Mouse (Mus musculus): ENCODE results near the gene Pacsin1. TPM values are rescaled to one million over a fixed set of nuclear protein-coding genes. Genes with fewer than 3 reads are reported as not detected.

The Pacsin1 gene
- total and polyA plus RNA-seq, 2 experiments from 2014 or later = 50.3 to 85.2 TPM

GRCm38 (mm10) chr17:27740961-27741360, 85.7 kb downstream of the Pacsin1 start:
- H3K36me3 ChIP-seq (ENCODE audit: insufficient read depth, low read length) = no peaks in the 10 kb centered on the region
- 91% methylated on average over 6 of the region's 6 CpGs for WGBS
- ATAC-seq (ENCODE audit: low FRiP score) (no peak), DNase-seq (ENCODE audit: low spot score) (no peak)
- H3K4me1 ChIP-seq (ENCODE audit: insufficient read depth, low read length) = no peaks in the 10 kb centered on the region
- H3K27ac ChIP-seq (ENCODE audit: low read depth, low read length) = no peak overlapping the region
- H3K9ac ChIP-seq (replicated peaks; ENCODE audit: low read length, poor library complexity, severe bottlenecking) = no peak overlapping the region
- no peak for TF ChIP-seq CTCF (IDR thresholded peaks at IDR 0.05)
- H3K9me3 ChIP-seq (ENCODE audit: low read length) = no peaks in the 10 kb centered on the region
- H3K27me3 ChIP-seq (ENCODE audit: insufficient read depth, low read length) = no peaks in the 10 kb centered on the region
- no peak overlapping the region for H3K4me3 ChIP-seq (ENCODE audit: low read depth, low read length)
- H3K4me2 ChIP-seq (ENCODE audit: low read depth, low read length, poor library complexity, severe bottlenecking) = no peak overlapping the region

GRCm38 (mm10) chr17:27746446-27746845, 91.1 kb downstream of the Pacsin1 start:
- H3K27ac ChIP-seq (ENCODE audit: low read depth, low read length) = peak overlapping the region; percentile 26; the same call in 1 of the 2 replicates
- no peak for TF ChIP-seq CTCF (IDR thresholded peaks at IDR 0.05)
- no peak overlapping the region for H3K9ac ChIP-seq (replicated peaks; ENCODE audit: low read length, poor library complexity, severe bottlenecking)
- no peaks in the 10 kb centered on the region for H3K9me3 ChIP-seq (ENCODE audit: low read length)
- H3K4me3 ChIP-seq (ENCODE audit: low read depth, low read length) = no peak overlapping the region
- DNase-seq (ENCODE audit: low spot score) (no peak), ATAC-seq (ENCODE audit: low FRiP score) (0 out of 2 replicates have a peak, but pooled peaks have one; percentile 28)
- H3K4me2 ChIP-seq (ENCODE audit: low read depth, low read length, poor library complexity, severe bottlenecking) = no peak overlapping the region
- no peaks in the 10 kb centered on the region for H3K4me1 ChIP-seq (ENCODE audit: insufficient read depth, low read length)
- H3K36me3 ChIP-seq (ENCODE audit: insufficient read depth, low read length) = no peaks in the 10 kb centered on the region
- WGBS = 47% methylated on average over 4 of the region's 4 CpGs
- H3K27me3 ChIP-seq (ENCODE audit: insufficient read depth, low read length) = no peaks in the 10 kb centered on the region

- no peak for TF ChIP-seq CTCF (IDR thresholded peaks at IDR 0.05)
- 94% methylated on average over 2 of the region's 2 CpGs for WGBS
- no peak overlapping the region for H3K9ac ChIP-seq (replicated peaks; ENCODE audit: low read length, poor library complexity, severe bottlenecking)
- H3K4me2 ChIP-seq (ENCODE audit: low read depth, low read length, poor library complexity, severe bottlenecking) = no peak overlapping the region
- 0 out of 2 replicates have a peak, but pooled peaks cover 5% of the 10 kb centered on the region for H3K36me3 ChIP-seq (ENCODE audit: insufficient read depth, low read length)
- ATAC-seq (ENCODE audit: low FRiP score) (no peak), DNase-seq (ENCODE audit: low spot score) (no peak)
- no peak overlapping the region for H3K27ac ChIP-seq (ENCODE audit: low read depth, low read length)
- H3K27me3 ChIP-seq (ENCODE audit: insufficient read depth, low read length) = no peaks in the 10 kb centered on the region
- H3K9me3 ChIP-seq (ENCODE audit: low read length) = no peaks in the 10 kb centered on the region
- no peaks in the 10 kb centered on the region for H3K4me1 ChIP-seq (ENCODE audit: insufficient read depth, low read length)
- H3K4me3 ChIP-seq (ENCODE audit: low read depth, low read length) = no peak overlapping the region
Observed at GRCm38 (mm10) chr17:27748123-27748522, 92.8 kb downstream of the Pacsin1 start.

- Histone ChIP-seq H3K9ac (replicated peaks; ENCODE audit: low read length, poor library complexity, severe bottlenecking) (no peak overlapping the region), H3K27ac (ENCODE audit: low read depth, low read length) (no peak overlapping the region), H3K4me3 (ENCODE audit: low read depth, low read length) (no peak overlapping the region), H3K4me2 (ENCODE audit: low read depth, low read length, poor library complexity, severe bottlenecking) (no peak overlapping the region), H3K9me3 (ENCODE audit: low read length) (no peaks in the 10 kb centered on the region), H3K27me3 (ENCODE audit: insufficient read depth, low read length) (no peaks in the 10 kb centered on the region), H3K4me1 (ENCODE audit: insufficient read depth, low read length) (no peaks in the 10 kb centered on the region), H3K36me3 (ENCODE audit: insufficient read depth, low read length) (peaks cover 6% of the 10 kb centered on the region; the same call in 1 of the 2 replicates)
- 92% methylated on average over 6 of the region's 6 CpGs for WGBS
- DNase-seq (ENCODE audit: low spot score) (no peak), ATAC-seq (ENCODE audit: low FRiP score) (no peak)
- TF ChIP-seq CTCF (IDR thresholded peaks at IDR 0.05) = no peak
Observed at GRCm38 (mm10) chr17:27750451-27750942, 95.2 kb downstream of the Pacsin1 start.

- 92% methylated on average over 8 of the region's 8 CpGs for WGBS
- Histone ChIP-seq H3K27me3 (ENCODE audit: insufficient read depth, low read length) (no peaks in the 10 kb centered on the region), H3K27ac (ENCODE audit: low read depth, low read length) (no peak overlapping the region), H3K4me3 (ENCODE audit: low read depth, low read length) (no peak overlapping the region), H3K9me3 (ENCODE audit: low read length) (no peaks in the 10 kb centered on the region), H3K36me3 (ENCODE audit: insufficient read depth, low read length) (peaks cover 11% of the 10 kb centered on the region; the same call in 1 of the 2 replicates), H3K4me2 (ENCODE audit: low read depth, low read length, poor library complexity, severe bottlenecking) (no peak overlapping the region), H3K4me1 (ENCODE audit: insufficient read depth, low read length) (no peaks in the 10 kb centered on the region), H3K9ac (replicated peaks; ENCODE audit: low read length, poor library complexity, severe bottlenecking) (no peak overlapping the region)
- no peak for TF ChIP-seq CTCF (IDR thresholded peaks at IDR 0.05)
- DNase-seq (ENCODE audit: low spot score) = no peak
- no peak for ATAC-seq (ENCODE audit: low FRiP score)
Observed at GRCm38 (mm10) chr17:27751314-27752202, 96.2 kb downstream of the Pacsin1 start.

GRCm38 (mm10) chr17:27760169-27760568, 104.9 kb downstream of the Pacsin1 start:
- TF ChIP-seq CTCF (IDR thresholded peaks at IDR 0.05) = no peak
- Histone ChIP-seq H3K27ac (ENCODE audit: low read depth, low read length) (no peak overlapping the region), H3K9ac (replicated peaks; ENCODE audit: low read length, poor library complexity, severe bottlenecking) (no peak overlapping the region), H3K9me3 (ENCODE audit: low read length) (peaks cover 3% of the 10 kb centered on the region; the same call in 1 of the 2 replicates), H3K36me3 (ENCODE audit: insufficient read depth, low read length) (peaks cover 12% of the 10 kb centered on the region), H3K27me3 (ENCODE audit: insufficient read depth, low read length) (no peaks in the 10 kb centered on the region), H3K4me2 (ENCODE audit: low read depth, low read length, poor library complexity, severe bottlenecking) (no peak overlapping the region), H3K4me1 (ENCODE audit: insufficient read depth, low read length) (no peaks in the 10 kb centered on the region), H3K4me3 (ENCODE audit: low read depth, low read length) (no peak overlapping the region)
- DNase-seq (ENCODE audit: low spot score) = no peak
- WGBS = 79% methylated on average over 6 of the region's 6 CpGs
- no peak for ATAC-seq (ENCODE audit: low FRiP score)

Other genes starting within 250 kb of the Pacsin1 start
- 37.6 and 54.0 TPM in 2 replicates for gene Grm4, start 134.1 kb upstream of the Pacsin1 start, total RNA-seq (2014; rRNA removed)
- gene Grm4, start 134.1 kb upstream of the Pacsin1 start, polyA plus RNA-seq (2015; fragmentation: Nextera tagmentation; extraction: Ambion mirVana) = 11.1 and 12.5 TPM in 2 replicates
- gene Hmga1, start 99.0 kb upstream of the Pacsin1 start, total RNA-seq (2014; rRNA removed) = 135 and 138 TPM in 2 replicates
- gene Hmga1, start 99.0 kb upstream of the Pacsin1 start, polyA plus RNA-seq (2015; fragmentation: Nextera tagmentation; extraction: Ambion mirVana) = 144 and 154 TPM in 2 replicates
- gene AI413582, start 89.8 kb upstream of the Pacsin1 start, total RNA-seq (2014; rRNA removed) = 70.2 and 80.2 TPM in 2 replicates
- 88.8 and 113 TPM in 2 replicates for gene AI413582, start 89.8 kb upstream of the Pacsin1 start, polyA plus RNA-seq (2015; fragmentation: Nextera tagmentation; extraction: Ambion mirVana)
- 280 and 286 TPM in 2 replicates for gene Nudt3, start 32.0 kb upstream of the Pacsin1 start, total RNA-seq (2014; rRNA removed)
- gene Nudt3, start 32.0 kb upstream of the Pacsin1 start, polyA plus RNA-seq (2015; fragmentation: Nextera tagmentation; extraction: Ambion mirVana) = 203 and 211 TPM in 2 replicates
- gene RPS10-NUDT3, start 20.3 kb upstream of the Pacsin1 start, total RNA-seq (2014; rRNA removed) = not detected in 2 replicates
- gene RPS10-NUDT3, start 20.3 kb upstream of the Pacsin1 start, polyA plus RNA-seq (2015; fragmentation: Nextera tagmentation; extraction: Ambion mirVana) = not detected in 2 replicates
- 1,349 and 1,717 TPM in 2 replicates for gene Rps10, start 18.8 kb upstream of the Pacsin1 start, total RNA-seq (2014; rRNA removed)
- gene Rps10, start 18.8 kb upstream of the Pacsin1 start, polyA plus RNA-seq (2015; fragmentation: Nextera tagmentation; extraction: Ambion mirVana) = 447 and 461 TPM in 2 replicates
- 3.7 and 4.0 TPM in 2 replicates for gene Spdef, start 73.4 kb downstream of the Pacsin1 start, total RNA-seq (2014; rRNA removed)
- gene Spdef, start 73.4 kb downstream of the Pacsin1 start, polyA plus RNA-seq (2015; fragmentation: Nextera tagmentation; extraction: Ambion mirVana) = 3.9 and 4.7 TPM in 2 replicates
- 72.8 and 73.8 TPM in 2 replicates for gene D17Wsu92e, start 165.1 kb downstream of the Pacsin1 start, total RNA-seq (2014; rRNA removed)
- 8.3 and 8.7 TPM in 2 replicates for gene D17Wsu92e, start 165.1 kb downstream of the Pacsin1 start, polyA plus RNA-seq (2015; fragmentation: Nextera tagmentation; extraction: Ambion mirVana)
- 112 and 140 TPM in 2 replicates for gene Snrpc, start 182.6 kb downstream of the Pacsin1 start, total RNA-seq (2014; rRNA removed)
- gene Snrpc, start 182.6 kb downstream of the Pacsin1 start, polyA plus RNA-seq (2015; fragmentation: Nextera tagmentation; extraction: Ambion mirVana) = 210 and 216 TPM in 2 replicates
- gene Uhrf1bp1, start 200.9 kb downstream of the Pacsin1 start, total RNA-seq (2014; rRNA removed) = 18.0 and 19.9 TPM in 2 replicates
- gene Uhrf1bp1, start 200.9 kb downstream of the Pacsin1 start, polyA plus RNA-seq (2015; fragmentation: Nextera tagmentation; extraction: Ambion mirVana) = 3.9 and 4.5 TPM in 2 replicates